Mouse (Mus musculus) embryonic facial prominence, embryonic 13.5 days (tissue): ENCODE measurements around the gene Dcst1. TPM values are rescaled to one million over a fixed set of nuclear protein-coding genes. Genes with fewer than 3 reads are reported as not detected.

Experiments
- ATAC-seq: fragments of 200-750 bp; cut with Nextera tagmentation; 2 replicates; pipeline ENCODE4 v1.8.0; 2017; ENCODE audit warnings: low read depth; ENCODE audit not compliant: insufficient number of reproducible peaks, insufficient read depth, low FRiP score, low TSS enrichment
- H3K27ac ChIP-seq: fragments of 300-500 bp; sonication (generic); 2 replicates; pipeline ENCODE4 v1.5.1; 2015; ENCODE audit warnings: moderate library complexity, mild to moderate bottlenecking, inconsistent platforms
- H3K27me3 ChIP-seq: fragments of 300-500 bp; sonication (generic); 2 replicates; pipeline ENCODE4 v1.6.1; 2015; ENCODE audit warnings: mild to moderate bottlenecking, inconsistent platforms
- H3K36me3 ChIP-seq: fragments of 300-500 bp; sonication (generic); 2 replicates; pipeline ENCODE4 v1.6.1; 2015; ENCODE audit warnings: mild to moderate bottlenecking, inconsistent platforms
- H3K4me1 ChIP-seq: fragments of 300-500 bp; sonication (generic); 2 replicates; pipeline ENCODE4 v1.6.1; 2015; ENCODE audit warnings: inconsistent platforms
- H3K4me2 ChIP-seq: fragments of 300-500 bp; sonication (generic); 2 replicates; pipeline ENCODE4 v1.6.1; 2015; ENCODE audit warnings: moderate library complexity, mild to moderate bottlenecking, inconsistent platforms
- H3K4me3 ChIP-seq: fragments of 300-500 bp; sonication (generic); 2 replicates; pipeline ENCODE4 v1.5.1; 2015; ENCODE audit warnings: mild to moderate bottlenecking, inconsistent platforms
- H3K9ac ChIP-seq: fragments of 300-500 bp; sonication (generic); 2 replicates; pipeline ENCODE4 v1.6.1; 2015; ENCODE audit warnings: mild to moderate bottlenecking, inconsistent platforms
- H3K9me3 ChIP-seq: fragments of 300-500 bp; sonication (generic); 2 replicates; pipeline ENCODE4 v1.6.1; 2016; ENCODE audit warnings: inconsistent platforms
- WGBS: fragments of 180-500 bp; shearing (Covaris S2); methylation state at CpG from one replicate; pipeline ENCODE4 v1.1.7; 2015; ENCODE audit warnings: mixed read lengths; 5-methylcytosine and 5-hydroxymethylcytosine counted together
- polyA plus RNA-seq: library from polyadenylated mRNA; unstranded; fragments of >200 nt; fragmentation: Nextera tagmentation; extraction: Ambion mirVana; gene quantifications from 2 replicates; pipeline ENCODE4 v1.2.1, GENCODE M21; 2015

The Dcst1 gene
- polyA plus RNA-seq, 1 experiment from 2014 or later = 0.44 TPM

DNA sequence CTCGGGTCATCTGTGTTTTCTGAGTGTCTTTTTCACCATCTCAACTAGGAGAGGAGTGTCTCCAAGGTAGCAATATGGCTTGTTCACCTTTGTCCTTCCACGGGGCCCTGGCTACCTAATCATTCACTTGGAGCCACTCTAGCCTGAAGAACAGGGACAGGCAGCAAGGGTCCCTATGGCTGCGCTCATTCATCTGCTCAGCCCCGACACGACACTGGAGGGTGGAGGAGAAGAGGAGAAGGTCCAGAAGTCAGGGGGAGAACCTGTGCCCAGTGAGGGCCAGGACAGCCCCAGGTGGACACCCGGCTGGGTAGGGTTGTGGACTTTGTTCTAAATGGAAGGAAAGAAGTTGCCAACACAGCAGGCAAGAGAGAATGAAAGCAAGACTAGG is 9.5 kb downstream of the Dcst1 start:
- H3K4me1 ChIP-seq = 0 out of 2 replicates have a peak, but pooled peaks cover 2% of the 10 kb centered on the region
- no peak overlapping the region for H3K4me2 ChIP-seq
- ATAC-seq = no peak
- H3K9me3 ChIP-seq = no peaks in the 10 kb centered on the region
- H3K4me3 ChIP-seq = no peak overlapping the region
- peaks cover 16% of the 10 kb centered on the region; the same call in 1 of the 2 replicates for H3K27me3 ChIP-seq
- no peak overlapping the region; the same call in 1 of the 2 replicates for H3K9ac ChIP-seq
- 82% methylated on average over 6 of the region's 6 CpGs for WGBS
- no peak overlapping the region for H3K27ac ChIP-seq
- H3K36me3 ChIP-seq = no peaks in the 10 kb centered on the region

DNA sequence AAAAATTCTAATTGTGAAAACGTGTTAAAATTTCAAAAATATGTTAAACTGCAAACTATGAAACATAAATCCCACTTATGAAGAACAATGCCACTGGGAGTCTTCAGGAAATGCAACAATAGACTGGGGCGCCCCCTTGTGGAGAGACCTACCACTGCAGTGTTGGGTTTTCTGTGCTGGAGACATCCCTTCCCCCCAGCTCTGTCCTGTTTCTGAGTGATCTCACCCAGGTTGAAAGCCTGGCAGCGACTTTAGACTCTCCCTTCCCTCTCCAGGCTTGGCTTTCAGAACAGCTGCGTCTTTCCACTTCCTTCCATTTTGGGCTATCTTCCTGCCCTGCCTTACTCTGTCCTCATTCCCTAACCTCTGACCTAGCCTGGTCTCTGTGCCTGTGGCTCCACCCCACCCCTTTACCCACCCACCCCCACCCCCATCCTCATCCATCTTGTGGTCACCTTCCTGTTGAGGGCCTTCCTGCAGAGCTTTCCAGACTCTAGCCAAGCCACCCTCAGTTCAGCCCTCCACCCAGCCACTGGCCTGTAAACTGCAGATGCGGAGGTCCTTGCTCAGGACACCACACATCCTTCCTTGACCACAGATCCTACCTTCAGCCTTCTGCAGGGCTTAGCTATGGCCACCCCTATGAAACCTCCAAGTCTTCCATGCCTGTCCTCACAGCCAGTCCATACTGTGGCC is 10.1 kb downstream of the Dcst1 start:
- Histone ChIP-seq H3K27ac (no peak overlapping the region), H3K9me3 (no peaks in the 10 kb centered on the region), H3K36me3 (no peaks in the 10 kb centered on the region), H3K9ac (no peak overlapping the region; the same call in 1 of the 2 replicates), H3K4me1 (0 out of 2 replicates have a peak, but pooled peaks cover 2% of the 10 kb centered on the region), H3K4me3 (no peak overlapping the region), H3K4me2 (no peak overlapping the region), H3K27me3 (peaks cover 16% of the 10 kb centered on the region; the same call in 1 of the 2 replicates)
- 19% methylated on average over 5 of the region's 5 CpGs for WGBS
- no peak for ATAC-seq

DNA sequence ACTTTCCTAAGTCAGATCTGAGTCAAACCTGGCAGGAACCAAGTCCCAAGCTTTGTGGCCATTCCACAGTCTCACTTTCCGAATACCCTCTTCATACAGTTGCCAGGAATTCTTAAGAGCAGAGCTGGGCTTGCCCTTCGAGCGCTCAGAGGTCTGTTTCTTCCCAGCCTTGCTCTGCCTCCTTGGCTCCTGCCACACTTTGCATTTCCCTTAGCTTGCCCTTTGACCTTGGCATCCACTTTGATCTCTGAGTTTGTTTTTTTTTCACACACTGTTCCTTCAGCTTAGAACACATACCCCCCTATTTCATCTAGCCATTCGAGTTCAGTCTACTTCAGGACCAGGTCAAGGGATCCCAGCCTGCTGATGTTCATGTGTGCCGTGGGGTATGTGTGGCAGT is 13.8 kb downstream of the Dcst1 start:
- Histone ChIP-seq H3K27me3 (peaks cover 22% of the 10 kb centered on the region), H3K27ac (no peak overlapping the region), H3K4me1 (peaks cover 15% of the 10 kb centered on the region), H3K9ac (no peak overlapping the region), H3K36me3 (peaks cover 10% of the 10 kb centered on the region; the same call in 1 of the 2 replicates), H3K4me2 (no peak overlapping the region), H3K4me3 (no peak overlapping the region), H3K9me3 (no peaks in the 10 kb centered on the region)
- WGBS = 55% methylated on average over 5 of the region's 5 CpGs
- ATAC-seq = no peak

DNA sequence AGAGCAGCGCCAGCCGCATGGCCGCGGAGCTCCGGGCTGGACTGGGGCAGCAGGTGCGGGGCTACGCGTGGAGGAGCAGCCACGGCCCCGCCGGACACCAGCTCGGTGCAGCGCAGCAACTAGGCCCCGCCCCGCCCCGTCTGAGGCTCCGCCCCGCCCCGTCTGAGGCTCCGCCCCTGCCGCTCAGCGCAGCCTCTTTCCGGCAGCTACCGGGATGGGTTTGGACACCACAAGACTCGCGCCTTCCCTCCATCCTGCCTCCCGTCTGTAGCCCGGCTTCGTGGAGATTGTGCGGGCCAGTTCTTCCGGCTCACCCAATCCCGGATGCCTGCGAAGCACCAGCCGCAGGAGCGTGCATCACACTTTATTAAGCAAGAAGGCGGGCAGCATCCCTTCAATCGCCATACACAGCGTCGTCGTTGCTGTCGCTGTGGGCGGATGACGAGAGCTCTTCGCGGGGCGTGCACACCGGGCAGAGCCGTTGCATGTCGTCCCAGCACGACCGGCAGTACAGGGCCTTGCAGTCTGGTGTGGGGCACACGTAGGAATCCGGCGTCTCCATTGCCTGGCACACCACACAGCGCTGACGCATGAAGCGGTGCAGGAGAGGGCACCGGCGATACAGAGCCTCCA is 15.1 kb downstream of the Dcst1 start, which contains the start of gene Adam15:
Adam15 (minus strand) TSS at position 128 of the 633 bp plus-strand sequence.
- Histone ChIP-seq H3K4me1 (peaks cover 15% of the 10 kb centered on the region), H3K4me2 (peak within 1 kb of the TSS; percentile 97), H3K36me3 (peaks cover 23% of the 10 kb centered on the region), H3K9me3 (no peaks in the 10 kb centered on the region), H3K9ac (peak within 1 kb of the TSS; percentile 71), H3K27ac (peak within 1 kb of the TSS; percentile 60), H3K27me3 (peaks cover 21% of the 10 kb centered on the region), H3K4me3 (peak within 1 kb of the TSS; percentile 69)
- peak; percentile 81 for ATAC-seq
- 1% methylated on average over 59 of the region's 59 CpGs for WGBS

DNA sequence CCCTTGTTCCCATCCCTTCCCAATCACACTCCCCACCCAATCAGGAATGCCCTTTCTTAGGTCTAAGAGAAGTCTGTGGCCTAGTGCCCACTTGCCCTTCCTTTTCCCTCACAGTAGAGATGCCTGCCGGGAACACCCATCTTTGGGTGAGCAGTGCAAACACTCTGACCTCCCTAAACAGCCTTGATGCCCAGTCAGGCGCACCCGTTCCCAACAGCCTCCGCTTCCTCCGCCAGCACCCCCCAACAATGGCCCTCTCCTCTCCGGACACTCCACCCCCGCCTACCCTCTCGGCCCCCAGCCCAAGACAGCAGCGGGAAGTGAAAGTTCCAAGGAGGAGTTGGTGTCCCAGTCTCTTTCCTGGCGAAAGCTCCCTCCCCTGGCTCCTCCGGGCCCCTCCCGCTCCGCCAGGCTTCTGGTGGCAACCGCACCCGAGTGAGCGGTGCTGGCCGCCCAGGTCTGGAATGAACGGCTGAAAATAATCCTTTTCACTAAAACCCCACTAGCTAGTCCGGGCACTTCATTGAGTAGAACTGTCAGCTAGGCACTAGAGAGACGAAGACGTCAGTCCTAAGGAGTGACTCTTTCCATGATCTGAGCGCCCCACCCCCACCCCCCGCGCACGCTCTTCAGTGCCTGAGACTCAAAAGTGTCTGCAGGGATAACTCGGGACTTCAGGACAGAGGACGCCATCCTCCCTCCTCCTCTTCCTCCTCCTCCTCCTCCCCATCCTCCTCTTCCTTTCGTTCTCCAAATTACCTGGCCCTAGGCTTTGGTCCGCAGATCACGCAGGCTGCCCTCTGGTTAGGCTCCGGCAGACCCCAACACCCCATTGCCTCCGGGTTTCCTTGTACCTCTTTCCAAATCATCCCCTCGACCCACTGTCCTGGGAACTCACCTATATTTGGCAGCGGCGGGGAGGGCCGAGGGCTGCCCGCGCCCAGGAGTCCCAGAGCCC is 15.9 kb downstream of the Dcst1 start:
- Histone ChIP-seq H3K27ac (peak overlapping the region; percentile 60), H3K4me2 (peak overlapping the region; percentile 97), H3K27me3 (peaks cover 21% of the 10 kb centered on the region), H3K4me3 (peak overlapping the region; percentile 69), H3K9ac (peak overlapping the region; percentile 71), H3K36me3 (peaks cover 31% of the 10 kb centered on the region), H3K9me3 (no peaks in the 10 kb centered on the region), H3K4me1 (peaks cover 13% of the 10 kb centered on the region)
- WGBS = under 1% methylated on average over 38 of the region's 38 CpGs
- peak; percentile 29; the same call in 1 of the 2 replicates for ATAC-seq

DNA sequence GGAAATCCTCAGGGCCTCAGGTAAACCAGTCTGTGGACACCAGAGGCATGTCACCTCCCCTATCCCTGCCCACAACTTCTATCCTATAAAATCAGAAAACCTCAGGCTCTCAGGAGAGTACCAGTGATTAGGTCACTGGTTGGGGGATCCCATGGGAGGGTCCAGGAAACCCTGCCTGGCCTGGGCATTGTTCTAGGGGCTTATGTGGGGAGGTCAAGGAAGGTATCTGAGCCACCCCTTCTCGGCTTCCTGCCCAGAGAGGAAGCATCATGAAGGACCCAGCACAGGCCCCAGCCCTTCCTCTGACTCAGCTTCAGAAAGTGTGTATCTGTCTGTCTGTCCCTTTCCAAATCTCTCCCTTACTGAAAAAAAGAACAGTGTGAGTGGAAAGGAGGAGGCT is 17.1 kb downstream of the Dcst1 start:
- Histone ChIP-seq H3K9ac (peak overlapping the region; percentile 36; the same call in 1 of the 2 replicates), H3K27ac (no peak overlapping the region), H3K4me2 (0 out of 2 replicates have a peak overlapping the region, but pooled peaks have one; percentile 97), H3K36me3 (peaks cover 44% of the 10 kb centered on the region), H3K4me1 (peaks cover 13% of the 10 kb centered on the region), H3K9me3 (no peaks in the 10 kb centered on the region), H3K4me3 (no peak overlapping the region), H3K27me3 (peaks cover 21% of the 10 kb centered on the region)
- 42% methylated on average over 1 of the region's 1 CpGs for WGBS
- no peak for ATAC-seq

DNA sequence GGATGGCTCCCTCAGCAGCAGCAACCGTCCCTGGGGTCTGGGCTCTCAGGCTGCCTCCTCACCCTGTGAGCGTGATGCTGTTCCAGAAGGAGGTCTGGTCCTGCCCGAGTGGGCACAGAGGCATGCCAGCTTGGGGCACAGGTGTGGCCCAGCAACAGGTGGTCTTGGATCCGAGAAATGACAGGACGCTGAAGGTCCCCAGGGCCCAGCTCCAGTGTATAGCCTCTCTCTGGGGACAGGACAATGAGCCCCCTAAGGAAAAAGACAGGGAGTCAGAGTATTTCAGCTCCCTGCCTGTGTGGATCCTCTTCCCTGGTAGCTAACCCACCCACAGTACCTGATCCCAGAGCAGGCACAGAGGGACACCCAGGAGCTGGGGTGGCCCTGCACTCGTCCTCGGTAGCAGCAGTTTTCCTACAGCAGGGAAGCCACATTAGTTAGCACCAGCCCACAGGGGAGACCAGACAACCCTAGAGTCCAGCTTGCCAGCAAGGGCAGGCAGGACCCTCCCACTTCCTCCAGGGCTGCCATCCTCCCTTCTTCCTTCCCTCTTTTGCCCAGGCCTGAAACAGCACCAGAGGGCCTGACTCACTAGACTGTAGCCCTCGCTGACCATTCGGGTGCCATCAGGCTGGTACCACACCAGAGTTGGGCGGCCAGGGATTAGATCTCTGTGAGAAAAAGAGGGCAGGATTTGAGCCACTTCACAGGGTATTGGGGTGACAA is 18.1 kb downstream of the Dcst1 start:
- H3K4me3 ChIP-seq = no peak overlapping the region
- H3K4me2 ChIP-seq = no peak overlapping the region
- no peak overlapping the region for H3K27ac ChIP-seq
- H3K9ac ChIP-seq = no peak overlapping the region
- peaks cover 52% of the 10 kb centered on the region for H3K36me3 ChIP-seq
- WGBS = 81% methylated on average over 10 of the region's 10 CpGs
- no peaks in the 10 kb centered on the region for H3K9me3 ChIP-seq
- peaks cover 13% of the 10 kb centered on the region for H3K4me1 ChIP-seq
- H3K27me3 ChIP-seq = peaks cover 21% of the 10 kb centered on the region
- no peak for ATAC-seq

DNA sequence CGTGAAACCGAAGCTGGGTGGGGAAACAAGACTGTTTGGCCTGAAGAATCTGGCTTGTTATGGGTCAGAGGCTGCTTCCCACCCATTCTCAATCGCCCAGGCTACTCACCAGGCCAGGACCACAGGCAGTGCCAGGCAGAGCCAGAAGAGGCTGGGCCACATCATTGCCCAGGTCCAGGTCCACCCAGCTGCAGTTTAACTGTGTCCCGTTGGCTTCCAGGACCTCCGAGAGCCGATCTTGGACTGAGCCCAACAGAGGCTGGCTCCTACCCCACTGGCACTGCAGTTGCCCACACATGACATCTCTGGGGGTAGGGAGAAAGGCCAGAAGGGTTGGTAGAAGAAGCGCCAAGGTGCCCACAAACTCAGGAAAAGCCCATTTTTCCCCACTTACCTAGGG is 21.8 kb downstream of the Dcst1 start:
- WGBS = 88% methylated on average over 7 of the region's 7 CpGs
- H3K27me3 ChIP-seq = peaks cover 6% of the 10 kb centered on the region

DNA sequence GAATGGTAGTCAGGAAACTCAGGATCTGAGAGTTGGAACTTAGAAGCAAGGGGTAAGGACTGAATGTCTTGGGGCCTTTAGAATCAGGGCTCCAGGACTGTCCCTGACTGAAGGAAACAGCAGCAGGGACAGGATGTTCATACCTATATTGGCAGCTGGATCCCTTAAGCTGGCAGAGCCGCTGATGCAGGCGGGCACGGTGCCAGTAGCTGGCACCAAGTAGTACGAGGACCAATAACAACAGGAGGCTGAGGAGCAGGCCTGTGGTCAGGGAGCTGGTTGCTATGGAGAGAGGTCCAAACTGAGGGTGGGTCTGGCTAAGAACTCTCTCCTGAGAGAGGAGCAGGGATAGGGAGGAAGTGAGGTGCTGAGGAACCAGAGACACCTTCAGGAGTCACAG is 23.3 kb downstream of the Dcst1 start:
- H3K4me1 ChIP-seq = peaks cover 29% of the 10 kb centered on the region
- no peak overlapping the region for H3K9ac ChIP-seq
- H3K4me2 ChIP-seq = no peak overlapping the region
- H3K27me3 ChIP-seq = no peaks in the 10 kb centered on the region
- H3K27ac ChIP-seq = no peak overlapping the region
- WGBS = 88% methylated on average over 4 of the region's 4 CpGs
- ATAC-seq = no peak
- H3K9me3 ChIP-seq = no peaks in the 10 kb centered on the region
- no peak overlapping the region for H3K4me3 ChIP-seq
- H3K36me3 ChIP-seq = peaks cover 57% of the 10 kb centered on the region

More for the DNA sequence above, 21.8 kb downstream of the Dcst1 start:
- no peak overlapping the region for H3K27ac ChIP-seq
- no peak overlapping the region for H3K4me3 ChIP-seq
- peaks cover 26% of the 10 kb centered on the region for H3K4me1 ChIP-seq
- ATAC-seq = no peak
- no peak overlapping the region for H3K4me2 ChIP-seq
- peak overlapping the region; percentile 44; the same call in 1 of the 2 replicates for H3K9ac ChIP-seq
- no peaks in the 10 kb centered on the region for H3K9me3 ChIP-seq
- H3K36me3 ChIP-seq = peaks cover 62% of the 10 kb centered on the region

DNA sequence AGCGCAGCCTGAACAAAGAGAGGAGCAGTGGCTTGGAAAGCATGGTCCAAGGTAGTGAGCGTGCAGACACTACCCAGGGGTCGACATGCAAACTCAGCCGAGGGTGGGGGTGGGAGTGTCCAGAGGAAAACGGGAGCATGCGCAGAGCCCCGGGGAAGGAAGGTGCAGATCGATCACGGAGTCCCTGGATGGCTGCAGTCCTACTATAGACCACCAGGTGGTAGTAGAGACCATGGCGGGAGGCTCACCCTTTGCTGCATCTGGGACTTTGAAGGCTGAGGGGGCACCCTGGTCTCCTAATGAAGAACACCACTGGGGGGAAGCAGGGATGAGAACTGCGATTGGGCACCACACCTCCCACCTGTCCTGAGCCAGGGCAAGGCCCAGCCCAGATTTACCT is 24.6 kb downstream of the Dcst1 start:
- H3K4me3 ChIP-seq = peak overlapping the region; percentile 36
- H3K4me2 ChIP-seq = peak overlapping the region; percentile 67
- H3K27me3 ChIP-seq = no peaks in the 10 kb centered on the region
- no peaks in the 10 kb centered on the region for H3K9me3 ChIP-seq
- WGBS = 2% methylated on average over 11 of the region's 11 CpGs
- peaks cover 43% of the 10 kb centered on the region for H3K4me1 ChIP-seq
- H3K27ac ChIP-seq = no peak overlapping the region
- H3K36me3 ChIP-seq = peaks cover 44% of the 10 kb centered on the region
- no peak for ATAC-seq
- peak overlapping the region; percentile 62 for H3K9ac ChIP-seq
